Mouse (Mus musculus) megakaryocyte, embryonic 14.5 days (primary cell): ENCODE data around the gene Ccser1. TPM values are rescaled to one million over a fixed set of nuclear protein-coding genes. Genes with fewer than 3 reads are reported as not detected.

Source experiments
- H3K27me3 ChIP-seq: replicated peaks from 2 replicates; pipeline ENCODE3; 2012; ENCODE audit warnings: inconsistent platforms
- H3K36me3 ChIP-seq: replicated peaks from 2 replicates; pipeline ENCODE3; 2012; ENCODE audit warnings: low read length, inconsistent platforms, mixed read lengths
- H3K4me1 ChIP-seq: 2 replicates; pipeline ENCODE4 v1.6.1; 2012; ENCODE audit warnings: inconsistent platforms
- H3K4me3 ChIP-seq: replicated peaks from 2 replicates; pipeline ENCODE3; 2012; ENCODE audit warnings: moderate library complexity, mild to moderate bottlenecking, inconsistent platforms
- H3K9me3 ChIP-seq: 2 replicates; pipeline ENCODE4 v1.6.1; 2012; ENCODE audit warnings: inconsistent platforms
- FLI1 ChIP-seq: IDR thresholded peaks from 2 replicates; pipeline ENCODE4 v1.6.1; 2012; ENCODE audit warnings: low read length, inconsistent platforms, mixed read lengths
- GATA1 ChIP-seq: IDR thresholded peaks from 3 replicates; pipeline ENCODE4 v1.6.1; 2012; ENCODE audit warnings: mixed read lengths, low read length, inconsistent platforms, borderline replicate concordance
- polyA plus RNA-seq: library from polyadenylated mRNA; stranded (reverse); fragments of >175 nt; gene quantifications from 2 replicates; pipeline ENCODE4 v1.2.3, GENCODE M21; 2012; ENCODE audit warnings: low replicate concordance; ENCODE audit not compliant: insufficient read depth

Ccser1 gene
- polyA plus RNA-seq, 1 experiment = 0.15 TPM

DNA sequence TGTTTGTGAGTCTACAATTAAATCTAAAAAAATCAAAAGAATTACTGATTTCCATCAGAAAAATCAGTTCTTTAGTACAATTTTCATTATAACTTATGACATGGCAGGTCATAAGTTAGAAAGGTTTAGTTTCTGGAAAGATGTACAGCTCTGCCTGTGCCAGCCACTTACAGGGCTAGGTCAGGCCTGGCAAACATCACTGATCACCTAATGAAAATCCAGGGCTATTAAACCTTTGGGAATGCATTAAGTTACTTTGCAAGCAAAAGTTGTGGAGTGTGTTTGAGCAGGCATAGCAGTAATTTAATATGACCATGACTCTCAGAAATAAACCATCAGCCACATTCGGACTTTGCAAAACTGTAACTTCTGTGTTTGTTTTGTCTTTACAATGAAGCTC, 36.4 kb downstream of the Ccser1 start:
- Histone ChIP-seq H3K9me3 (no peaks in the 10 kb centered on the region), H3K4me3 (no peak overlapping the region), H3K27me3 (peaks cover 2% of the 10 kb centered on the region), H3K4me1 (peaks cover 8% of the 10 kb centered on the region; the same call in 1 of the 2 replicates), H3K36me3 (no peaks in the 10 kb centered on the region)
- TF ChIP-seq FLI1 (no peak), GATA1 (no peak)

DNA sequence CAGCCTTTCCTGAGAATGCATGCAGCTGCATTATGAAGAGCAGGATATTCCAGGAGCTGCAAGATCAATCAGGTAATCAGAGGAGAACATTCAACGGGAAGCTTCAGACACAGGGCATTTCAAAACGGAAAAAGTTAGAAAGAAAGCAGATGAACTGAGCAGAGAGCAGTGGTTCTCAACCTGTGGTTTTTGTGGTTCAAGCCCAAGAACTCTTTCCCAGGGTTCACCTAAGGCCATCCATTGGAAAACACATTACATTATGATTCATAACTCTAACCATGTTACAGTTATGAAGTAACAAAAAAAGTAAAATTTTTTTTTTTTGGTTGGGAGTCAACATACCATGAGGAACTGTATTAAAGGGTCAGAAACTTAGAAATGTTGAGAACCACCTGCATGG, 37.6 kb downstream of the Ccser1 start:
- Histone ChIP-seq H3K27me3 (peaks cover 2% of the 10 kb centered on the region), H3K4me1 (peaks cover 8% of the 10 kb centered on the region; the same call in 1 of the 2 replicates), H3K4me3 (no peak overlapping the region), H3K9me3 (no peaks in the 10 kb centered on the region), H3K36me3 (no peaks in the 10 kb centered on the region)
- no peak for TF ChIP-seq GATA1
- TF ChIP-seq FLI1 = no peak

DNA sequence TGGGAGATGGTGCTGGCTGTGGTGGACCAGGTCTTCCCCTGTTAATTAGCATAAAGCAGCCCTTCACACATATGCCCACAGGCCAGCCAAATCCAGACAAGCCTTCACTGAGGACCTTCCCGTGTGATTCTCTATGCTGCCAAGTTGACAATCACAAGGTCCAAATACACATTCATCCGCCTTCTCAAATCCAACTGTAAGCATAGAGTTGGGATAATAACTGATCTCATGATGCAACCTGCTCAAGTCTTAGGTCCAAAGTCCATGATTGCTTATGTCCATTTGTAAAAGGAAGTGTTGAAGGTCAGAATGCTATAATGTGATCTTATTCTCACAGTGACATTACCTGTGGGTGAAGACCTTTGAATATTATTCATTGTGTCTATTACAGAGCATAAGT, 43.4 kb downstream of the Ccser1 start:
- TF ChIP-seq GATA1 (no peak), FLI1 (no peak)
- Histone ChIP-seq H3K9me3 (no peaks in the 10 kb centered on the region), H3K27me3 (no peaks in the 10 kb centered on the region), H3K4me3 (no peak overlapping the region), H3K36me3 (no peaks in the 10 kb centered on the region), H3K4me1 (no peaks in the 10 kb centered on the region)

DNA sequence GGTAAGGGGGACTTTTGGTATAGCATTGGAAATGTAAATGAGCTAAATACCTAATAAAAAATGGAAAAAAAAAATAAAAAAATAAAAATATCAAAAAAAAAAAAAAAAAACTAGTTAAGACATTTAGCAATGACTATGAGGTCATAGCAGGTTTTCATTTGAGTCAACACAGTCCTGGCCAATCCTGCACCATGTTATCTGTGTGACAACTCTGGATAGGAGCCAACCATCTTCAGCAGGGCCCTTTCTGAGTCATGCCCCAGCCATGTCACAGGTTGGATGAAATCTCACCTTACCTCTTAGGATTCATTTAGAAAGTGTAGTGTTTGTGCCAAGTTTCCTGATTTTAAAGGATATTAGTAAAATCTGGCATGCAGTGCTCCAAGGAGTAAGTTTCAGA, 45.2 kb downstream of the Ccser1 start:
- no peaks in the 10 kb centered on the region for H3K36me3 ChIP-seq
- TF ChIP-seq GATA1 (no peak), FLI1 (no peak)
- no peaks in the 10 kb centered on the region for H3K9me3 ChIP-seq
- no peak overlapping the region for H3K4me3 ChIP-seq
- H3K27me3 ChIP-seq = no peaks in the 10 kb centered on the region
- no peaks in the 10 kb centered on the region for H3K4me1 ChIP-seq

DNA sequence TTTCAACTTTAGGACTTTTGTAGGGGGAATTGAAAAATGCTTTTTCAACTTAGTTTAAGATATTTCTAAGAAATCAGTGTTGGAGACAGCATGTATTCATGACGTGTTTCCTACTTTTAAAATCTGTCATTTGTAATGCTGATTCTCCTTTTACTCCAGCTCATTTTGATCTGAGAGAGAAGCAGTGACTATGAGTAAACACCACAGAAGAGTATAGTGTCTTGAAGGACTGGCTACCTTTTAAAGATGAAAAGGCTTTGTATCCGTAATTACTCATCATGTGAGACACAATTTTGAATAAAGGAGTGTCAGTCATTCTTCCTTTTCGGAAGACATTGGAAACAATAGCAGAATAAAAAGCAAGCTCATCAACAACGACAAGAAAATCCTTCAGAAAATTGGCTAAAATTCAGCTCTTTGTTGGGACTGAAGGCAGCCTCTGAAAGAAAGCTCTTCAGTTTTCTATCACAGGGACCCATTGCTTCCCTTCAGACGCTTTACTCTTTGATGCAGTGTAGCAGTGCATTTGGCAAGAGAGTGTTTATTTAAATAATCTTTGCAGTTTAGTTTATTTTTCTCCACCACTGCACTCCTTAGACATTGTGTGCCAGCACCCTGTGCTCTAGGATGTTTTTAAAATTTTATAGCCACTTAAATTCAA, 50.1 kb downstream of the Ccser1 start:
- Histone ChIP-seq H3K36me3 (no peaks in the 10 kb centered on the region), H3K27me3 (no peaks in the 10 kb centered on the region), H3K4me1 (peaks cover 14% of the 10 kb centered on the region), H3K9me3 (no peaks in the 10 kb centered on the region), H3K4me3 (no peak overlapping the region)
- TF ChIP-seq GATA1 (no peak), FLI1 (no peak)

DNA sequence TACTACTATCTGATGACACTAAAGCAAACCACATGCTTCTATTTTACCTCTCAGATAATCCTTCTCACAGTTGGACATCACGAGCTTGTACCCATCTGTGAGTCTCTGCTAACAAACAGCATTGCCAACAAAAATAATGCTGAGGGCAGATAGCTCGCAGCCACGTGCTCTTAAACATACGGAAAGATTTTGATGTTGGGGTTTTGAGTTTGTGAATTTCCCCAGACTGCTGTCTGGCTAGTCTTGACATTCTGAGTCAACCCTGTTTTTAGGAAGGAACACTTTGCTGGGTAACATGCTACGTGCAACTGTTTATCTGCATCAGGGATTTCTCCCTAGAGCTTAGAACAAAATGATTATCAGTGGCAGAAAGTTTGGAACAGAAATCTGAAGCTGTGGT, 52.9 kb downstream of the Ccser1 start:
- Histone ChIP-seq H3K4me1 (peaks cover 15% of the 10 kb centered on the region), H3K9me3 (no peaks in the 10 kb centered on the region), H3K27me3 (no peaks in the 10 kb centered on the region), H3K4me3 (no peak overlapping the region), H3K36me3 (no peaks in the 10 kb centered on the region)
- TF ChIP-seq FLI1 (no peak), GATA1 (no peak)

DNA sequence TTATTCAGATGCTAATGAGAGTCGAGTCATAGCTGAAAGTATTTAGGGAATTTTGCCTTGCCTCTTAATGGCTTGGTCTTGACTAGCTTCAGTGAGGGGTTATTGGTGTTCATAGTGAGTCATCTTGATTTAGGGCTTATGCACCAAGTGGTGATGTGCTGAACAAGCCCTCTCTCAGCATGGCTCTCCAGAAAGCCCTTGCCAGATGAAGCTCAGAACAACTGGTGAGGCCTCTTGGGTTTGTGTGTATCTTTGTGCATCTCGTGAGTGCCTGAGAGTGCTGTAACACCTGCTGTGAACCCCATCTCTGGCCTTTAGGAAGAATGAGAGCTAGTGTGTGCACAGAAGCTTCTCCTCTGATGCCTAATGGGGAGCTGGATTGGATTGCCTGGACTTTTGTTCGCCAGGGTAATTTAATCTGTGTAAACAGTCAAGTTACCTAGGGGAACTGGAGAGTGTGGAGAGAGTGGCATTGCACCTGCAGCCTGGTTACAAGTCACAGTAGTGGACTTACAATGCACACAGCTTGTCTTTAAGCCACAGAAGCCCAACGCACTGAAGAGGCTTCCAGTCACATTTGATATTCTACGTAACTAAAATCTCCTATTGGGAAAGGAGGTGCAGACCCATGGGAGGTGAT, 53.5 kb downstream of the Ccser1 start:
- H3K4me1 ChIP-seq = peaks cover 21% of the 10 kb centered on the region

DNA sequence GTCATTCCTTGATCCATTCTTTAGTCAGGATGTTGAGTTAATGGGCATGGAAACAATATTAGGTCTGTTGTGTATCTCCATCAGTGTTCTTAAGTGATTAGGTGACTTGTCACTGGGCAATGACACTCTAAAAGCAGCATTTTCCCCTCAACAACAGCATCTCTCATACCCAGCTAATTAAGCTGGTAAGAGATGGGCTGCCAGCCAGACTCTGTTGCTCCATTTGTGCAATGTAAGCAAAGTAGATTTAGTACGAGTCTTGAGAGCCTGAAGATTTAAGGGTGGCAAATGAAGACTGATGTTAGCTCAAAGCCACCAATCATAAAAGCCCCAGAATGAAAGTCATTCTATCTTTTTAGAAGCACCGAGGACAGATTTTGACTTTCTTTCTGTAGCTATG, 60.5 kb downstream of the Ccser1 start:
- TF ChIP-seq GATA1 (no peak), FLI1 (no peak)
- no peaks in the 10 kb centered on the region for H3K9me3 ChIP-seq

More for the DNA sequence above, 53.5 kb downstream of the Ccser1 start:
- Histone ChIP-seq H3K4me3 (no peak overlapping the region), H3K27me3 (no peaks in the 10 kb centered on the region), H3K36me3 (no peaks in the 10 kb centered on the region), H3K9me3 (no peaks in the 10 kb centered on the region)
- TF ChIP-seq GATA1 (no peak), FLI1 (no peak)

DNA sequence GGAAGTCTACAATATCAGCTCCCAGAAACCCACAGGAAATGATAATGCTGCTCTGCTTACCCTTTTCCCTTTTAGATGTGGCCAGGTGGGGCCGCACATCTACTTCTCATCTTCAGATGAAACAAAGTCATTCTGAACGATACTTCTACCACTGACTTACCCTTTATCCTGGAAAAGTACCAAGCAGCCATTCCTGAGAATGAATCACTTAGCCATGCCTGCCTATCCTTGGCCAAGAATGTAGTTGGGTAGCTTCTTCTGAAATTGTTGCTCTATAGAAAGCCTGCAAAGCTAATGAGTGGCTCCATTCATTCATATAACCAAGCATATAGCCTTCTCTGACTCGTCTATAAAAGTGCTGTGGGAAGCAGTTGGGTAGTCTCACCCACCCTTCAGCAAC, 62.4 kb downstream of the Ccser1 start:
- H3K36me3 ChIP-seq = no peaks in the 10 kb centered on the region
- no peaks in the 10 kb centered on the region for H3K27me3 ChIP-seq
- TF ChIP-seq FLI1 = no peak
- no peak for TF ChIP-seq GATA1
- no peaks in the 10 kb centered on the region for H3K9me3 ChIP-seq
- no peak overlapping the region for H3K4me3 ChIP-seq
- peaks cover 53% of the 10 kb centered on the region for H3K4me1 ChIP-seq

More for the DNA sequence above, 60.5 kb downstream of the Ccser1 start:
- no peak overlapping the region for H3K4me3 ChIP-seq
- peaks cover 50% of the 10 kb centered on the region for H3K4me1 ChIP-seq
- H3K36me3 ChIP-seq = no peaks in the 10 kb centered on the region
- H3K27me3 ChIP-seq = no peaks in the 10 kb centered on the region

DNA sequence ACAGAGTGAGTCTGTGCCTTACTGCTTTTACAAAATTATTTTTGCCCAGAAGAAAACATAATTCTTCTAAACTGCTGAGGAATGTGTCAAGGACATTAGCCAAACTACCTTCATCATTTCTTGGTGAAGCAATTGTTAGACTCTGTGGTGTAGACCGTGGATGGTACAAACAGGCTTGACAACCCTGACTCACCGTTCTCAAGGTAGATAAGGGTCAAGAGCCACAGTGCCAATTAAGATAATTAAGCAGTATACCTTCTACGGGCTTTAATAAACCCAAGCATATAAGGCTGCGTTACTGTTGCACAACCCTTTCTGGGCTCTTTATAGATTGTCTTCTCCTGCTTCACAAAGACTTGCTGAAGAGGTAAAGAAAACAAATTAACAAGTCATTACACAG, 66.4 kb downstream of the Ccser1 start:
- no peaks in the 10 kb centered on the region for H3K27me3 ChIP-seq
- H3K4me3 ChIP-seq = no peak overlapping the region
- no peaks in the 10 kb centered on the region for H3K36me3 ChIP-seq
- TF ChIP-seq FLI1 (no peak), GATA1 (no peak)
- H3K9me3 ChIP-seq = no peaks in the 10 kb centered on the region
- H3K4me1 ChIP-seq = peaks cover 37% of the 10 kb centered on the region
